Mouse (Mus musculus): ENCODE measurements around the gene Emc6. TPM values are rescaled to one million over a fixed set of nuclear protein-coding genes. Genes with fewer than 3 reads are reported as not detected.

The Emc6 gene
- polyA plus RNA-seq, 1 experiment = 37.9 TPM

DNA sequence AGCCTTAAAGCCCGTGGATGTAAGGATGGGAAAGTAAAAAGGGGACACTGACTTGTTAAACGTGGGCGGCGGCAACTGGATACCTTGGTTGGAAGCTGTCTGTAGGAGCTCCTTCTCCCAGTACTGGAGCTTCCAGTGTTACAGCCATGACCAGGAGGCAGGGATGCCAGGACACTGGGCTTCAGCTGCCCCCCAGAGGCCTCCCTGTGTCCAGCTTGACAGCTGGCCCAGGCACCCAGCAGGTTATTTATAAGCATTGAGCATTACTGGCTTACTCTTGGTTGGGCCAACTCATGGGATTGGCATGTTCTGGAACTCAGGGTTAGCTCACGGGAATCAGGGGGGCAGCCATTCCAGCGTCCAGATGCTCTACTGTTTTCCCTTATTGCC lies 16.0 kb downstream of the Emc6 start:
- no peak for TF ChIP-seq POLR2A (IDR thresholded peaks at IDR 0.05; ENCODE audit: low read depth, low read length)
- 0 out of 2 replicates have a peak, but pooled peaks have one; percentile 4 for TF ChIP-seq CTCF (IDR thresholded peaks at IDR 0.05; ENCODE audit: borderline replicate concordance, insufficient read depth, low read length)
- H3K27ac ChIP-seq (ENCODE audit: insufficient read depth, low read length) = peak overlapping the region; percentile 18; the same call in 1 of the 2 replicates
- peak overlapping the region; percentile 38 for H3K4me3 ChIP-seq (ENCODE audit: insufficient read depth, low read length)

DNA sequence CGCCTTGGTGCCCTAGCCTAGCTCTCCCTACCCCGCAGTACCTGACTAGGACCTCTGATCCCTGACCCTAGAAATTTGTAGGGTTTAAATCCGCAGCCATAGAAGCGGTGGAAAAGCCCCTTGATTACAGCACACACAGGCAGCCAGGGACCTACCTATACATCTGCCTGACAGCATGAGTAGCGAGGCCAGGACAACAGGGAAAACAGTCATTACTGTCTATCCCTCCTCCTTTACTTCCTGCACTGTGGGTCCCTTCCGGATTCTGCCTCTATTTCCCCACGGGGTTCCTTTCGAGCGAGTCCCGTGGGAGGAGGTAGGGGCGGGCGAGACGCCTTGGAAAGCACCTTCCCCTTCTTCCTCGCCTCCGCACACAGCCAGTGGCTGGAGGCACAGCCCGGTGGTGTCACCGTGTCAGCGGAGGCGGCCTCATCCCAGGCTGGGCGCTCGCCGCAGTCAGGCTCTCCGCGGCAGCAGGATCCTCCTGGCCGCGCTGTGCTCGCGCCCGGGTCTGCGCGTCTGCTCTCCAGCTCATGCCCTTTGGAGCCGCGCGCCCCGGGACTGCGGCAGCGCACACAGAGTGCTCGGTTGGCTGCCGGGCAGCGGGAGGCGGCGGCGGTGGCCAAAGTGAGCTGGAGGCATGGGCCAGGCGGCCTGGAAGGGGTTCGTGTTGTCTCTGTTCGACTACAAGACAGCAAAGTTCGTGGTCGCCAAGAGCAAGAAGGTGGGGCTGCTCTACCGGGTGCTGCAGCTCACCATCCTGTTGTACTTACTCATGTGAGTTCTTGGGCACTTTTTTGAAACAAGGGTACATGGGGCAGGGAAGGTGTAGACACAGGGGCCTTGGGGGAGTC lies 16.7 kb downstream of the Emc6 start, which contains the start of gene P2rx5:
Gene P2rx5 (plus strand): TSS at position 465 of the 854 bp plus-strand sequence.
- Histone ChIP-seq H3K27ac (ENCODE audit: insufficient read depth, low read length) (peak within 1 kb of the TSS; percentile 18; the same call in 1 of the 2 replicates), H3K4me1 (ENCODE audit: control insufficient read depth, insufficient read depth, low read length) (peaks cover 8% of the 10 kb centered on the region), H3K4me3 (ENCODE audit: insufficient read depth, low read length) (peak within 1 kb of the TSS; percentile 38)
- TF ChIP-seq POLR2A (IDR thresholded peaks at IDR 0.05; ENCODE audit: low read depth, low read length) (peak; percentile 47; the same call in 1 of the 2 replicates), CTCF (IDR thresholded peaks at IDR 0.05; ENCODE audit: borderline replicate concordance, insufficient read depth, low read length) (no peak)

More for the DNA sequence above, 16.0 kb downstream of the Emc6 start:
- H3K4me1 ChIP-seq (ENCODE audit: control insufficient read depth, insufficient read depth, low read length) = peaks cover 8% of the 10 kb centered on the region

DNA sequence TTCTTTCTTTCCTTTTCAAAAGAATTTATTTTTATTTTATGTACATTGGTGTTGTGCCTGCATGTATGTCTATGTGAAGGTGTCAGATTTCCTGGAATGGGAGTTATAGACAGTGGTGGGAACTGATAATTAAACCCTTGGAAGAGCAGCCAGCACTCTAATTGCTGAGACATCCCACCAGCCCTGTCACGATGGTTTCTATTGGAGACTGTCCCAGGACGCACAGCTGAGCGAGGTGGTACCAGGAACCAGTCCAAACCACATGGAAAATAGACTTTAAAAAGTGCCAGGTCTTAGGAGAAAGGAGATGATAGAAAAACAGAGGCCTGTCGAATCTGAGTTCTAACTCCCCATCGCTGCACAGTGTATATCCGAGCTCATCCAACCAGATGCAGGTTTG lies 21.8 kb downstream of the Emc6 start:
- Histone ChIP-seq H3K4me3 (ENCODE audit: insufficient read depth, low read length) (no peak overlapping the region), H3K4me1 (ENCODE audit: control insufficient read depth, insufficient read depth, low read length) (no peaks in the 10 kb centered on the region; the same call in 1 of the 2 replicates), H3K27ac (ENCODE audit: insufficient read depth, low read length) (no peak overlapping the region)
- TF ChIP-seq CTCF (IDR thresholded peaks at IDR 0.05; ENCODE audit: borderline replicate concordance, insufficient read depth, low read length) (no peak), POLR2A (IDR thresholded peaks at IDR 0.05; ENCODE audit: low read depth, low read length) (no peak)

DNA sequence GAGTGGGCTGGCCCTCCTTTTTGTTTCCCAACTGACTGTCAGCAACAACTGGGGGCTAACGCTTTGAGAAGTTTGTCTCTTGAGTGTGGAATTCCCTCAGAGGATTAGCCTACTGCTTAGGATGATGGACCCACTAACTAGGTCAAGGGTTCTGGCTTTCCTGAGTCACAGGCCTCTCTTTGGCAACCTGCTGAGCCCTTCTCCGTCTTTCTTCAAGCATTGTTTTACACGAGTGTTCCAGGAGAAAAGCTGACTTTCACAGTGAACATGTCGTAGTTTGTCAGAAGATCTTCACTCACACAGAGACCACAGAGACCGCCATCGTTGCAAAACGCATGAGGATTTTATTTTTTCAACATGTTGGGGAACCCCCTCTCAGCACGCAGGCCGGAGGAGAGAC lies 28.6 kb downstream of the Emc6 start:
- TF ChIP-seq POLR2A (IDR thresholded peaks at IDR 0.05; ENCODE audit: low read depth, low read length) (no peak), CTCF (IDR thresholded peaks at IDR 0.05; ENCODE audit: borderline replicate concordance, insufficient read depth, low read length) (no peak)
- Histone ChIP-seq H3K4me3 (ENCODE audit: insufficient read depth, low read length) (no peak overlapping the region), H3K4me1 (ENCODE audit: control insufficient read depth, insufficient read depth, low read length) (no peaks in the 10 kb centered on the region), H3K27ac (ENCODE audit: insufficient read depth, low read length) (no peak overlapping the region)

DNA sequence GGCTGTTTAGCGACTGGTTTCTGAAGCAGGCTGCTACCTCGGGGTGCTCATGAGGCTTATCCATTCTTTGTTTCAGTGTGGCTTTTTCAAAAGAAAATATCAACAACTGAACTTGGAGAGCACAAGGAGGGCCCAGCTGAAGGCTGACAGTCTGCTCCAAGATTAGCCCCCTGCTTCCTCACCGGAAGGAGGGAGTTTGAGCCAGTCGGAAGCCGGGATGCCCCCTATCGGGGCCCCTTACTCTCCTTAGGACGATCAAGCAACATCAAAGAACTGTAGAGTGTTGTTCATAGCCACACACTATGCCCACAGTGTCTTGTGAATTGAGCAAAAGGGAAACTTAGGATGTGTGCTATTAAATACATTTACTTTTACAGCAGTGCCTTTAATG lies 29.9 kb downstream of the Emc6 start:
- no peak for TF ChIP-seq CTCF (IDR thresholded peaks at IDR 0.05; ENCODE audit: borderline replicate concordance, insufficient read depth, low read length)
- no peak for TF ChIP-seq POLR2A (IDR thresholded peaks at IDR 0.05; ENCODE audit: low read depth, low read length)
- Histone ChIP-seq H3K4me3 (ENCODE audit: insufficient read depth, low read length) (no peak overlapping the region), H3K4me1 (ENCODE audit: control insufficient read depth, insufficient read depth, low read length) (no peaks in the 10 kb centered on the region), H3K27ac (ENCODE audit: insufficient read depth, low read length) (no peak overlapping the region)

DNA sequence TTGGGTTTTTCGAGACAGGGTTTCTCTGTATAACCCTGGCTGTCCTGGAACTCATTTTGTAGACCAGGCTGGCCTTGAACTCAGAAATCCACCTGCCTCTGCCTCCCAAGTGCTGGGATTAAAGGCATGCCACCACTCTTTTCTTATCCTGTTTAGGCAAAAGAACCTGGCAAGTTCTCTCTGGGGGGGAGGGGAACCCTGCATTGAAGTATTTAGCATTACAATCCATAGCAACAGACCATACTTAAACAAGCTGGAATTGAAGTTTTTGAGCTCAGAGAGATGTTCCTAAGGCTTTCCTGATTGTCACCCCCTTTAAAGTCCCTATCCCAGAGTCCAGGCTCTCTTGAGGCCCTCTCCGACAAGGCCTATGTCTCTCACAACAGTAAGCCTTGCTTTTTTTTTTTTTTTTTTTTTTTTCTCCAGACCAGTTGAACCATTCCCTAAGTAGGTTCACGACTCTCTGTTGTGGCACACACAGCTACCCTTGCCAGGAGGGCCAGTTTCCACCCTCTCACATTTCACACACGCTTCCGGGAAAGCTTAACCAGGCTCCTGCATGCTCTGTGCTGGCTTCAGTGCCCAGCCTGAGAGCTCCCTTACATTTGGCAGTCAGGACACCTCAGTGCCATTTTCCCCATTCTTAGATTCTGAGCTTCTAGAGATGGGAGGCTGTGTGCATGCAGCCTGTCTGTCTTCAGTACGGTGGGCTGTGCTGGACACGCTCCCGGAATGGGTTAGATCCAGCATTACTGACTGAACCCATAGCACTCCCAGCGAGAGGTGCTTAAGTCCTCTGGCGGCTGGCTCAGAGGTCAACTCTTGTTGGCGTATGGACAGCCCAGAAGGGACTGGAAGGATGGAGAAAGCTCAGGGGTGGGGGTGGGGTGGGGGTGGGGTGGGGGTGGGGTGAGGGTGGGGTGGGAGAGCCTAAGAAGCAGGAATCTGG lies 30.5 kb downstream of the Emc6 start:
- Histone ChIP-seq H3K4me3 (ENCODE audit: insufficient read depth, low read length) (no peak overlapping the region), H3K27ac (ENCODE audit: insufficient read depth, low read length) (no peak overlapping the region), H3K4me1 (ENCODE audit: control insufficient read depth, insufficient read depth, low read length) (no peaks in the 10 kb centered on the region)
- no peak for TF ChIP-seq CTCF (IDR thresholded peaks at IDR 0.05; ENCODE audit: borderline replicate concordance, insufficient read depth, low read length)
- TF ChIP-seq POLR2A (IDR thresholded peaks at IDR 0.05; ENCODE audit: low read depth, low read length) = no peak

DNA sequence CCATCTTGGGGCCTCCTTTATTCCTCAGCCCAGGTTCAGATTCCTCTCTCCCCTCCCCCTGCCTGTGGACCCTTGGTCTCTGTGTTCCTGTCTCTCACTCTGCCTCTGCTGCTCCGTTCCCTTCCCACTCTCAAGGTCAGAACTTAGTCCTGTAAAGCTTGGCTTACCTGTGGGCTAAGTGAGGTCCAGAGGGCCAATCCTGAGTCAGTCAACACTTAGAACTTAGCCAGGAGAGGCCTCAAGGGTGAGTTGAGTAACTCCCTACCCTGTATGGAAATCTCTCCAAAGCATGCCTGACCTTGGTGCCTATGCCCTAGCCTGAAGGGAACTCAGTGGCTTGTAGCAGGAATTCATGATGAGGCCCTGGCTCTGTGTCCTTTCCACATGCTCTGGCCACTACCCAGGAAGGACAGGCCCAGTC lies 32.6 kb downstream of the Emc6 start:
- no peaks in the 10 kb centered on the region for H3K4me1 ChIP-seq (ENCODE audit: control insufficient read depth, insufficient read depth, low read length)
- H3K4me3 ChIP-seq (ENCODE audit: insufficient read depth, low read length) = no peak overlapping the region
- H3K27ac ChIP-seq (ENCODE audit: insufficient read depth, low read length) = no peak overlapping the region
- TF ChIP-seq CTCF (IDR thresholded peaks at IDR 0.05; ENCODE audit: borderline replicate concordance, insufficient read depth, low read length) (no peak), POLR2A (IDR thresholded peaks at IDR 0.05; ENCODE audit: low read depth, low read length) (no peak)

GRCm38 (mm10) chr11:73137591-73138501 lies 39.0 kb downstream of the Emc6 start, which contains the start of gene Haspin:
Gene Haspin, minus strand, starts transcription at chr11:73138294.
- peaks cover 2% of the 10 kb centered on the region; the same call in 1 of the 2 replicates for H3K4me1 ChIP-seq (ENCODE audit: control insufficient read depth, insufficient read depth, low read length)
- no peak within 1 kb of the TSS for H3K27ac ChIP-seq (ENCODE audit: insufficient read depth, low read length)
- peak within 1 kb of the TSS; percentile 90 for H3K4me3 ChIP-seq (ENCODE audit: insufficient read depth, low read length)
- peak; percentile 73 for TF ChIP-seq CTCF (IDR thresholded peaks at IDR 0.05; ENCODE audit: borderline replicate concordance, insufficient read depth, low read length)
- peak; percentile 47; the same call in 1 of the 2 replicates for TF ChIP-seq POLR2A (IDR thresholded peaks at IDR 0.05; ENCODE audit: low read depth, low read length)

Data from embryonic fibroblast, embryonic 13.5 days (primary cell).